Mouse (Mus musculus) B cell, adult 62 days (primary cell): ENCODE measurements around the gene Tsga8. TPM values are rescaled to one million over a fixed set of nuclear protein-coding genes. Genes with fewer than 3 reads are reported as not detected.

ENCODE experiments used
- total RNA-seq: library from RNA; stranded (reverse); gene quantifications from 4 replicates; pipeline ENCODE4 v1.2.4, GENCODE M21; 2023

The Tsga8 gene
- total RNA-seq, result not detected in 4 replicates

GRCm38 (mm10) chrX:83487598-83487997, at the start of gene Tsga8:
Gene Tsga8 (minus strand): TSS chrX:83487924.

